Mouse (Mus musculus): ENCODE data around the gene Apex1.
"Not testable (repeated sequence)": the region's sequence is repeated elsewhere in the genome, so short reads cannot be mapped to it uniquely, and the experiment has no call there.

Gene Apex1

GRCm38 (mm10) chr14:50931493-50932020, 6.8 kb downstream of the Apex1 start:
- peaks cover 67% of the 10 kb centered on the region for H3K4me1 ChIP-seq (replicated peaks; ENCODE audit: low read depth, low read length)
- TF ChIP-seq POU5F1 (IDR thresholded peaks at IDR 0.05; ENCODE audit: borderline replicate concordance, low read length) (no peak), NANOG (IDR thresholded peaks at IDR 0.05; ENCODE audit: borderline replicate concordance, low read length) (no peak), CTCF (conservative IDR thresholded peaks at IDR 0.05; ENCODE audit: low read length) (no peak)
- H3K27me3 ChIP-seq (ENCODE audit: insufficient read depth, low read length): no peaks in the 10 kb centered on the region
- peaks cover 47% of the 10 kb centered on the region for H3K36me3 ChIP-seq (ENCODE audit: insufficient read depth, low read length)
- H3K9me3 ChIP-seq (ENCODE audit: low read length): no peaks in the 10 kb centered on the region
- H3K4me3 ChIP-seq (replicated peaks; ENCODE audit: low read length): peak overlapping the region; percentile 83

GRCm38 (mm10) chr14:50936649-50937048, 11.9 kb downstream of the Apex1 start:
- no peak overlapping the region for H3K4me3 ChIP-seq (replicated peaks; ENCODE audit: low read length)

GRCm38 (mm10) chr14:50938119-50938908, 13.5 kb downstream of the Apex1 start:
- no peaks in the 10 kb centered on the region for H3K27me3 ChIP-seq (ENCODE audit: insufficient read depth, low read length)
- peak overlapping the region; percentile 73 for H3K4me3 ChIP-seq (replicated peaks; ENCODE audit: low read length)
- no peaks in the 10 kb centered on the region for H3K9me3 ChIP-seq (ENCODE audit: low read length)
- TF ChIP-seq CTCF (conservative IDR thresholded peaks at IDR 0.05; ENCODE audit: low read length): no peak
- TF ChIP-seq NANOG (IDR thresholded peaks at IDR 0.05; ENCODE audit: borderline replicate concordance, low read length): peak; percentile 78
- peaks cover 53% of the 10 kb centered on the region for H3K4me1 ChIP-seq (replicated peaks; ENCODE audit: low read depth, low read length)
- peaks cover 23% of the 10 kb centered on the region for H3K36me3 ChIP-seq (ENCODE audit: insufficient read depth, low read length)

More at GRCm38 (mm10) chr14:50936649-50937048, 11.9 kb downstream of the Apex1 start:
- H3K36me3 ChIP-seq (ENCODE audit: insufficient read depth, low read length): peaks cover 23% of the 10 kb centered on the region
- no peaks in the 10 kb centered on the region for H3K27me3 ChIP-seq (ENCODE audit: insufficient read depth, low read length)
- no peaks in the 10 kb centered on the region for H3K9me3 ChIP-seq (ENCODE audit: low read length)
- H3K4me1 ChIP-seq (replicated peaks; ENCODE audit: low read depth, low read length): peaks cover 65% of the 10 kb centered on the region
- TF ChIP-seq POU5F1 (IDR thresholded peaks at IDR 0.05; ENCODE audit: borderline replicate concordance, low read length) (no peak), NANOG (IDR thresholded peaks at IDR 0.05; ENCODE audit: borderline replicate concordance, low read length) (no peak), CTCF (conservative IDR thresholded peaks at IDR 0.05; ENCODE audit: low read length) (no peak)

- no peaks in the 10 kb centered on the region for H3K9me3 ChIP-seq (ENCODE audit: low read length)
- H3K36me3 ChIP-seq (ENCODE audit: insufficient read depth, low read length): peaks cover 22% of the 10 kb centered on the region
- no peaks in the 10 kb centered on the region for H3K27me3 ChIP-seq (ENCODE audit: insufficient read depth, low read length)
- TF ChIP-seq CTCF (conservative IDR thresholded peaks at IDR 0.05; ENCODE audit: low read length): no peak
- TF ChIP-seq NANOG (IDR thresholded peaks at IDR 0.05; ENCODE audit: borderline replicate concordance, low read length): no peak
- TF ChIP-seq POU5F1 (IDR thresholded peaks at IDR 0.05; ENCODE audit: borderline replicate concordance, low read length): no peak
- H3K4me3 ChIP-seq (replicated peaks; ENCODE audit: low read length): peak overlapping the region; percentile 73
- peaks cover 51% of the 10 kb centered on the region for H3K4me1 ChIP-seq (replicated peaks; ENCODE audit: low read depth, low read length)
Observed at GRCm38 (mm10) chr14:50938940-50939339, 14.2 kb downstream of the Apex1 start.

- Histone ChIP-seq H3K9me3 (ENCODE audit: low read length) (no peaks in the 10 kb centered on the region), H3K36me3 (ENCODE audit: insufficient read depth, low read length) (peaks cover 3% of the 10 kb centered on the region), H3K27me3 (ENCODE audit: insufficient read depth, low read length) (no peaks in the 10 kb centered on the region), H3K4me1 (replicated peaks; ENCODE audit: low read depth, low read length) (peaks cover 10% of the 10 kb centered on the region), H3K4me3 (replicated peaks; ENCODE audit: low read length) (peak within 1 kb of the TSS; percentile 79)
- TF ChIP-seq NANOG (IDR thresholded peaks at IDR 0.05; ENCODE audit: borderline replicate concordance, low read length) (no peak), CTCF (conservative IDR thresholded peaks at IDR 0.05; ENCODE audit: low read length) (no peak), POU5F1 (IDR thresholded peaks at IDR 0.05; ENCODE audit: borderline replicate concordance, low read length) (no peak)
Observed at GRCm38 (mm10) chr14:50943932-50944667, 19.3 kb downstream of the Apex1 start, which contains the start of gene Gm49342. Gm49342 (plus strand) TSS chr14:50944517.

- H3K9me3 ChIP-seq (ENCODE audit: low read length); H3K27me3 ChIP-seq (ENCODE audit: insufficient read depth, low read length); H3K36me3 ChIP-seq (ENCODE audit: insufficient read depth, low read length); H3K4me1 ChIP-seq (replicated peaks; ENCODE audit: low read depth, low read length): not testable (repeated sequence)
- peak overlapping the region; percentile 79 for H3K4me3 ChIP-seq (replicated peaks; ENCODE audit: low read length)
Observed at GRCm38 (mm10) chr14:50944668-50945033, 19.9 kb downstream of the Apex1 start.

- H3K36me3 ChIP-seq (ENCODE audit: insufficient read depth, low read length); H3K4me1 ChIP-seq (replicated peaks; ENCODE audit: low read depth, low read length); H3K9me3 ChIP-seq (ENCODE audit: low read length); H3K27me3 ChIP-seq (ENCODE audit: insufficient read depth, low read length): not testable (repeated sequence)
- H3K4me3 ChIP-seq (replicated peaks; ENCODE audit: low read length): peak overlapping the region; percentile 79
Observed at GRCm38 (mm10) chr14:50945081-50945480, 20.3 kb downstream of the Apex1 start.

GRCm38 (mm10) chr14:50945526-50945925, 20.8 kb downstream of the Apex1 start:
- not testable (repeated sequence) for H3K36me3 ChIP-seq (ENCODE audit: insufficient read depth, low read length); H3K27me3 ChIP-seq (ENCODE audit: insufficient read depth, low read length); H3K4me1 ChIP-seq (replicated peaks; ENCODE audit: low read depth, low read length); H3K9me3 ChIP-seq (ENCODE audit: low read length)
- H3K4me3 ChIP-seq (replicated peaks; ENCODE audit: low read length): peak overlapping the region; percentile 79

GRCm38 (mm10) chr14:50955487-50955886, 30.7 kb downstream of the Apex1 start:
- Histone ChIP-seq H3K36me3 (ENCODE audit: insufficient read depth, low read length) (peaks cover 19% of the 10 kb centered on the region), H3K4me1 (replicated peaks; ENCODE audit: low read depth, low read length) (no peaks in the 10 kb centered on the region), H3K9me3 (ENCODE audit: low read length) (peaks cover 16% of the 10 kb centered on the region), H3K4me3 (replicated peaks; ENCODE audit: low read length) (no peak overlapping the region), H3K27me3 (ENCODE audit: insufficient read depth, low read length) (no peaks in the 10 kb centered on the region)
- TF ChIP-seq CTCF (conservative IDR thresholded peaks at IDR 0.05; ENCODE audit: low read length): no peak
- no peak for TF ChIP-seq POU5F1 (IDR thresholded peaks at IDR 0.05; ENCODE audit: borderline replicate concordance, low read length)
- no peak for TF ChIP-seq NANOG (IDR thresholded peaks at IDR 0.05; ENCODE audit: borderline replicate concordance, low read length)

GRCm38 (mm10) chr14:50955942-50956508, 31.3 kb downstream of the Apex1 start, which contains the start of gene Pnp2:
Pnp2 (plus strand) TSS chr14:50955992.
- Histone ChIP-seq H3K4me3 (replicated peaks; ENCODE audit: low read length) (peak within 1 kb of the TSS; percentile 52; the same call in 1 of the 2 replicates), H3K36me3 (ENCODE audit: insufficient read depth, low read length) (peaks cover 16% of the 10 kb centered on the region), H3K9me3 (ENCODE audit: low read length) (peaks cover 17% of the 10 kb centered on the region)
- not testable (repeated sequence) for H3K27me3 ChIP-seq (ENCODE audit: insufficient read depth, low read length); H3K4me1 ChIP-seq (replicated peaks; ENCODE audit: low read depth, low read length)

GRCm38 (mm10) chr14:50956724-50957123, 32.0 kb downstream of the Apex1 start:
- H3K27me3 ChIP-seq (ENCODE audit: insufficient read depth, low read length); H3K36me3 ChIP-seq (ENCODE audit: insufficient read depth, low read length); H3K4me1 ChIP-seq (replicated peaks; ENCODE audit: low read depth, low read length): not testable (repeated sequence)
- peak overlapping the region; percentile 52; the same call in 1 of the 2 replicates for H3K4me3 ChIP-seq (replicated peaks; ENCODE audit: low read length)
- H3K9me3 ChIP-seq (ENCODE audit: low read length): peaks cover 12% of the 10 kb centered on the region

GRCm38 (mm10) chr14:50957146-50957545, 32.4 kb downstream of the Apex1 start:
- Histone ChIP-seq H3K9me3 (ENCODE audit: low read length) (peaks cover 12% of the 10 kb centered on the region), H3K4me3 (replicated peaks; ENCODE audit: low read length) (0 out of 2 replicates have a peak overlapping the region, but pooled peaks have one; percentile 52)
- not testable (repeated sequence) for H3K4me1 ChIP-seq (replicated peaks; ENCODE audit: low read depth, low read length); H3K27me3 ChIP-seq (ENCODE audit: insufficient read depth, low read length); H3K36me3 ChIP-seq (ENCODE audit: insufficient read depth, low read length)
